Mouse (Mus musculus): ENCODE data around the gene Itgad. TPM values are rescaled to one million over a fixed set of nuclear protein-coding genes. Genes with fewer than 3 reads are reported as not detected.

Gene Itgad
- total RNA-seq, 2 experiments from 2014 or later, result 0.45 to 1.3 TPM

- DNase-seq (ENCODE audit: low spot score in 2 of 2), result no peak
- intact Hi-C loops (cut with DNase I), result no loop called here
Observed at GRCm38 (mm10) chr7:128266056-128266455, 111.9 kb downstream of the Itgad start.

- intact Hi-C loops (cut with DNase I), result no loop called here
- DNase-seq (ENCODE audit: low spot score in 2 of 2), result no peak
Observed at GRCm38 (mm10) chr7:128267391-128267790, 113.2 kb downstream of the Itgad start.

- intact Hi-C loops (cut with DNase I), result no loop called here
- no peak for DNase-seq (ENCODE audit: low spot score in 2 of 2)
Observed at GRCm38 (mm10) chr7:128267813-128268212, 113.6 kb downstream of the Itgad start.

GRCm38 (mm10) chr7:128270431-128270850 lies 116.3 kb downstream of the Itgad start:
- intact Hi-C loops (cut with DNase I), result no loop called here
- DNase-seq (ENCODE audit: low spot score in 2 of 2), result no peak

- intact Hi-C loops (cut with DNase I), result no loop called here
- DNase-seq (ENCODE audit: low spot score in 2 of 2), result no peak
Observed at GRCm38 (mm10) chr7:128271496-128271895, 117.3 kb downstream of the Itgad start.

Other genes with a start within 250 kb of the Itgad start
- gene Kat8, start 241.9 kb upstream of the Itgad start, total RNA-seq (2021), result 10 to 100 TPM; 27.6 to 34.8 TPM
- not detected for gene Prss8, start 224.3 kb upstream of the Itgad start, total RNA-seq (2021)
- 10 to 100 TPM in 1 of 2 experiments, 1 to 10 TPM in 1; 8.2 to 10.2 TPM for gene Prss36, start 207.7 kb upstream of the Itgad start, total RNA-seq (2021)
- gene Fus, start 186.9 kb upstream of the Itgad start, total RNA-seq (2021), result 100 to 1,000 TPM; 259 to 349 TPM
- 1 to 10 TPM in 1 of 2 experiments, under 1 TPM in 1; 0.79 to 1.8 TPM for gene Pycard, start 160.5 kb upstream of the Itgad start, total RNA-seq (2021)
- gene Trim72, start 150.4 kb upstream of the Itgad start, total RNA-seq (2021), result under 1 TPM; 0.96 to 0.97 TPM
- gene Itgam, start 91.7 kb upstream of the Itgad start, total RNA-seq (2021), result 10 to 100 TPM; 10.2 to 12.1 TPM
- not detected for gene Gm49368, start 91.7 kb upstream of the Itgad start, total RNA-seq (2021)
- gene Itgax, start 24.8 kb upstream of the Itgad start, total RNA-seq (2021), result under 1 TPM in 1 of 2 experiments, not detected in 1; 0.32 TPM
- 1 to 10 TPM; 7.4 to 8.7 TPM for gene Cox6a2, start 52.0 kb downstream of the Itgad start, total RNA-seq (2021)
- 10 to 100 TPM; 11.3 to 13.6 TPM for gene Armc5, start 83.0 kb downstream of the Itgad start, total RNA-seq (2021)
- 1 to 10 TPM; 2.7 to 3.7 TPM for gene 9130023H24Rik, start 83.7 kb downstream of the Itgad start, total RNA-seq (2021)
- 10 to 100 TPM; 19.0 to 22.6 TPM for gene Tgfb1i1, start 92.4 kb downstream of the Itgad start, total RNA-seq (2021)
- gene Slc5a2, start 111.3 kb downstream of the Itgad start, total RNA-seq (2021), result not detected
- gene BC017158, start 143.8 kb downstream of the Itgad start, total RNA-seq (2021), result 10 to 100 TPM; 23.5 to 26.3 TPM

Data from left cerebral cortex, postnatal 36 days (tissue).